Mouse (Mus musculus) G1E (cell line): Measurements from ENCODE around the gene Nrbf2. TPM values are rescaled to one million over a fixed set of nuclear protein-coding genes. Genes with fewer than 3 reads are reported as not detected.

Experiments used
- ATAC-seq: 2 replicates; pipeline ENCODE4 v1.8.0; 2016; ENCODE audit warnings: mild to moderate bottlenecking; ENCODE audit not compliant: insufficient number of reproducible peaks, poor library complexity, low FRiP score, severe bottlenecking; ENCODE audit errors: extremely low read depth
- DNase-seq: peaks from one replicate; pipeline ENCODE4 v3.0.0; 2012; ENCODE audit warnings: low spot score
- H3K27me3 ChIP-seq: 2 replicates; pipeline ENCODE4 v1.6.1; 2012; ENCODE audit warnings: mild to moderate bottlenecking, low read length, inconsistent platforms; ENCODE audit not compliant: insufficient read depth
- H3K36me3 ChIP-seq: replicated peaks from 2 replicates; pipeline ENCODE3; 2012; ENCODE audit warnings: mild to moderate bottlenecking, inconsistent platforms
- H3K4me1 ChIP-seq: 2 replicates; pipeline ENCODE4 v1.6.1; 2012; ENCODE audit warnings: low read depth, low read length, inconsistent platforms, mixed read lengths; ENCODE audit not compliant: insufficient read depth
- H3K4me3 ChIP-seq: 2 replicates; pipeline ENCODE4 v1.5.1; 2012; ENCODE audit warnings: low read depth, mild to moderate bottlenecking, inconsistent platforms, low read length, moderate library complexity, mixed read lengths
- H3K9me3 ChIP-seq: replicated peaks from 2 replicates; pipeline ENCODE4 v1.6.1; 2012; ENCODE audit warnings: inconsistent platforms
- CTCF ChIP-seq: IDR thresholded peaks from 2 replicates; pipeline ENCODE4 v1.5.1; 2012; ENCODE audit warnings: low read depth, low read length, inconsistent platforms, mixed read lengths
- GATA1 ChIP-seq: IDR thresholded peaks from 2 replicates; pipeline ENCODE4 v1.6.1; 2012; ENCODE audit warnings: borderline replicate concordance, low read length, inconsistent platforms, mixed read lengths
- GATA2 ChIP-seq: IDR thresholded peaks from 2 replicates; pipeline ENCODE4 v1.6.1; 2012; ENCODE audit warnings: low read depth, low read length, inconsistent platforms, borderline replicate concordance
- POLR2AphosphoS5 ChIP-seq: IDR thresholded peaks from 2 replicates; pipeline ENCODE4 v1.6.1; 2012; ENCODE audit warnings: low read depth, low read length, inconsistent platforms; ENCODE audit not compliant: insufficient replicate concordance
- TAL1 ChIP-seq: conservative IDR thresholded peaks from 2 replicates; pipeline ENCODE4 v1.6.1; 2012; ENCODE audit warnings: low read depth, low read length, inconsistent platforms, mixed read lengths
- polyA plus RNA-seq: library from polyadenylated mRNA; stranded (reverse); fragments of >175 nt; gene quantifications from 2 replicates; pipeline ENCODE4 v1.2.3, GENCODE M21; 2012
- total RNA-seq, 2 experiments: library from RNA; stranded (forward) in 1 of 2; stranded (reverse) in 1 of 2; fragments of 200-1000 nt in 1 of 2; fragments of >200 nt in 1 of 2; fragmentation: Nextera tagmentation in 1 of 2; gene quantifications; 2 replicates each; pipeline ENCODE4 v1.2.3; 2014 to 2017

Nrbf2 gene
- total and polyA plus RNA-seq, 3 experiments, result 46.3 to 71.1 (median 52.2) TPM

GRCm38 (mm10) chr10:67320207-67320859 lies 35.2 kb upstream of the Nrbf2 start:
- Histone ChIP-seq H3K4me1 (peaks cover 52% of the 10 kb centered on the region), H3K9me3 (no peaks in the 10 kb centered on the region; the same call in 1 of the 2 replicates), H3K27me3 (no peaks in the 10 kb centered on the region), H3K36me3 (peaks cover 89% of the 10 kb centered on the region), H3K4me3 (no peak overlapping the region)
- no peak for DNase-seq
- TF ChIP-seq POLR2AphosphoS5 (no peak), GATA1 (no peak), CTCF (no peak), GATA2 (no peak), TAL1 (no peak)
- no peak for ATAC-seq

DNA sequence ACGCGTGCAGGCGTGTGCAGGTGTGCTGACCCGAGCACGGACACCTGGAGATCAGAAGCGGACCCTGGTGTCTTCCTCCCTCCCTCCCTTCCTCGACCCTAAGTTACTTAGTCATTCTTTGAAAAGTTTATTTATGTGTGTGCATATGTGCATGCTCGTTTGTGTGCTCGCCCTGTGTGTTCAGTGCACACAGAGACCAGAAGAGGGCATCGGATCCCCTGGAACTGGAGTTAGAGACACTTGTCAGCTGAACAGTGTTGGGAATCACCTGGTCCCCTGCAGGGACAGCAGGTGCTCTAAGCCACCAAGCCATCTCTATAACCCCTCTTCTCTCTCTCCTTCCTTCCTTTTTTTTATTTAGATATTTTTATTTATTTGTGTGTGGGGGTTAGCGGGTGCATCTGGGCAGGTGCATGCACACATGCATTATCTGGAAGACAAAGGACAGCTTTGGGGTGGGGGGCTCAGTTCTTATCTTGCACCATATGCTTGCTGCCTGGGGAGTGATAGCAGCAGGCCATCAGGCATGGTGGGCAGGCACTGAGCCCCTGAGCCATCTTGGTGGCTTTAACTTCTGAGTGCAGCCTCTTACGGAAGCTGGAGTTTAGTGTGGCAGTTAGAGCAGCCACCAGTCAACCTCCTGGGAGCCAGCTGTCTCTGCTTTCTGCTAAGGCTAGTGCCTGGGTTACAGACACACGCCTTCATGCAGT lies 34.1 kb upstream of the Nrbf2 start:
- peak; percentile 71 for ATAC-seq
- Histone ChIP-seq H3K9me3 (no peaks in the 10 kb centered on the region; the same call in 1 of the 2 replicates), H3K4me3 (no peak overlapping the region; the same call in 1 of the 2 replicates), H3K27me3 (no peaks in the 10 kb centered on the region), H3K4me1 (peaks cover 54% of the 10 kb centered on the region), H3K36me3 (peaks cover 89% of the 10 kb centered on the region)
- TF ChIP-seq TAL1 (peak; percentile 81), POLR2AphosphoS5 (no peak)
- peak; percentile 48 for DNase-seq

DNA sequence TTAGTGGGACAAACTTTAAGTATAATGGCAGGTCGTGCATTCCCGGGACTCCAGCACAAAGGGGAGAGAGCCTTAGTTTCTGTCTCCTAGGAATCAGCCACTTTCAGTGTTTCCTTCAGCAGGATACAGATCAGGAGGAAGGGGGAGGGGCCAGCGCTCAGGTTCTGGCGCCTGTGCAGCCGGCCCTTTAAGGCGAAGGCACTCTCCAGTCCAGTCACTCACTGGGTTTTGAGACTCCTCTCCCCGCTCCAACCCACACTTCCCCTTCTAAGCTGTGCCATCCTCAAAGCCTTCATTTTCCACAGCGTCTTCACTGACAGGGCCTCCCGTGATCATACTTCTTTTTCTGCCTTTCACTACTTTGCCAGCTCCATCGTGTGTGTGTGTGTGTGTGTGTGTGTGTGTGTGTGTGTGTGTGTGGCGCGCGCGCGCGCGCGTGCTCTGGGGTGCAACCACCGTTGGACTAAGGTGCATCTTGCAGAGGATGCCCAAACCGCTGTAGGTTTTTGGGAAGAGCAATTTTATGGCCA lies 32.9 kb upstream of the Nrbf2 start:
- Histone ChIP-seq H3K36me3 (peaks cover 92% of the 10 kb centered on the region), H3K4me3 (no peak overlapping the region; the same call in 1 of the 2 replicates), H3K27me3 (no peaks in the 10 kb centered on the region), H3K4me1 (peaks cover 63% of the 10 kb centered on the region), H3K9me3 (no peaks in the 10 kb centered on the region; the same call in 1 of the 2 replicates)
- DNase-seq (no peak), ATAC-seq (no peak)
- TF ChIP-seq TAL1 (no peak), GATA1 (no peak), POLR2AphosphoS5 (no peak), CTCF (no peak), GATA2 (no peak)

DNA sequence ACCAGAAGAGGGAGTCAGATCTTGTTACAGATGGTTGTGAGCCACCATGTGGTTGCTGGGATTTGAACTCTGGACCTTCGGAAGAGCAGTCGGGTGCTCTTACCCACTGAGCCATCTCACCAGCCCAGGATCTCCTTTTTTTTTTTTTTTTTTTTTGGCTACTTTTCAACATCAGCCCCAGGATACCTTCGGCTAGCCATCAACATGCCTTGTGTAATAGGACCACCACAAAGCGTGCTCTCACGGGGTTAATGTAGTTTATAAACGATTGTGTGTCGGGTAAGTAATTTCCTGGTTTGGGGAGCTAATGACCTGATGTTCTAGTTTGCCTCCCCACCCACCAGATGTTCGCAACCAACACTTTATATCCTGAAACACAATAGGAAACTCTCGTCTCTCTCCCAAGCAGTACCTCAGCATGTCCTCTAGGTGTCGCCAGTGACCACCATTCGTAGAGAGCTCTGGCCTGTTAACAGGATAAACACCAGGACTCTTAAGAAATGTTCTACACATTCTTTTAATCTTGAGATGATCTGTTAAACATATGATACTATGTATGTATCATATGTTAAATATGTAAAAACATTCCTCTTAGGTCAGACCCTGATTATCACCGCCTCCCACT lies 29.8 kb upstream of the Nrbf2 start:
- Histone ChIP-seq H3K4me1 (peaks cover 66% of the 10 kb centered on the region), H3K9me3 (no peaks in the 10 kb centered on the region; the same call in 1 of the 2 replicates), H3K36me3 (peaks cover 94% of the 10 kb centered on the region), H3K27me3 (no peaks in the 10 kb centered on the region), H3K4me3 (no peak overlapping the region)
- TF ChIP-seq CTCF (peak; percentile 76), TAL1 (no peak), GATA1 (no peak)
- peak; percentile 38 for DNase-seq
- no peak for ATAC-seq

DNA sequence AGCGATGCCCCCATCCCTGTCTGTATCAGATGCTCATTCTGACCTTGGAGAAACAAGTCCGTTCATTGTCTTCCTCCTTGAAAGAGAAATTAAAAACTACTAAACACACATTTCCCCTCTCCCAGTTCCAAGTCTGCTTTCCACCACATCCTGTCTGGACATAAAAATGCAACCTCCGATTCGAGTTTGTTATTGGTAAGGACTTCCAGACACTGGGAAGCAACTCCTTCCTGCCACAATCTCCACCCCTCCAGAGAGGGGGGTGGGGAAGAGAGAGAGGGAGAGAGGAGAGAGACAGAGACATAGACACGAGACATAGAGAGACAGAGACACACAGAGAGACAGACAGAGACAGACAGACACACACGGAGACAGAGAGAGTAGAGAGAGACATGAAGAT lies 27.4 kb upstream of the Nrbf2 start:
- no peaks in the 10 kb centered on the region for H3K9me3 ChIP-seq
- TF ChIP-seq CTCF (no peak), GATA1 (no peak), TAL1 (no peak), GATA2 (no peak), POLR2AphosphoS5 (no peak)
- peaks cover 63% of the 10 kb centered on the region for H3K4me1 ChIP-seq
- no peak overlapping the region for H3K4me3 ChIP-seq
- no peak for DNase-seq
- no peaks in the 10 kb centered on the region for H3K27me3 ChIP-seq
- peaks cover 93% of the 10 kb centered on the region for H3K36me3 ChIP-seq
- ATAC-seq, result no peak

DNA sequence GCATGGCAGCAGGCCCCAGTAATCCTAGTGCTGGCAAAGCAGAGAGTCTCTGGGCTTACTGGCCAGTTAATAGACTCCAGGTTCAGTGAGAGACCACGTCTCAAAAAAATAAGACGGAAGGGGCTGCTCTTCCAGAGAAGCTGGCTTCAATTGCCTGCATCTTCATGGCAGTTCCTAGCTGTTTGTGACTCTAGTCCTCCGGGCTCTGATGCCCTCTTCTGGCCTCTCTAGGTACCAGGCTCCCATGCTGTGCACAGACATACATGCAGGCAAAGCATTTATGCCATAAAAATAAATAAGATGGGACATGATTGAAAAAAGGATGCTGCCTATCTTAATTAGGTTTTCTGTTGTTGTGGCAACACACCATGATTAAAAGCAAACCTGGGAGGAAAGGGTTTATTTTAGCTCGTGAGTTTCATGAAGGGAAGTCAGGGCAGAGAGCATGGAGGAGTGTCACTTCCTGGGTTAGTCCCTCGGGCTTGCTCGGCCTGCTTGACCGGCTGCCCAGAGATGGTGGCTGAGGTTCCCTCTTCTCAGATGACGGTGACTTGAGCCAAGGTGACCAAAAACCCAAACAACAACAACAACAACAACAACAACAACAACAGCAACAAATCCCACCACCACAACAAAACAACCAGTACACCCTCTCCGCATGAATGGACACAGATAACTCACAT lies 26.3 kb upstream of the Nrbf2 start:
- ATAC-seq, result peak; percentile 58; the same call in 1 of the 2 replicates
- TF ChIP-seq POLR2AphosphoS5 (no peak), GATA2 (no peak), TAL1 (no peak), CTCF (no peak), GATA1 (no peak)

More for the DNA sequence above, 26.3 kb upstream of the Nrbf2 start:
- Histone ChIP-seq H3K9me3 (no peaks in the 10 kb centered on the region), H3K4me1 (peaks cover 67% of the 10 kb centered on the region), H3K36me3 (peaks cover 96% of the 10 kb centered on the region), H3K4me3 (no peak overlapping the region), H3K27me3 (no peaks in the 10 kb centered on the region)
- no peak for DNase-seq
